Mouse (Mus musculus) midbrain, embryonic 15.5 days (tissue): ENCODE results near the gene Exoc3. TPM values are rescaled to one million over a fixed set of nuclear protein-coding genes. Genes with fewer than 3 reads are reported as not detected.
A peak's percentile ranks its signal among the peaks of the same experiment; 100 is the strongest.

ENCODE experiments used
- ATAC-seq: fragments of 200-750 bp; cut with Nextera tagmentation; replicated peaks from 2 replicates; pipeline ENCODE4 v1.8.0; 2017; ENCODE audit warnings: moderate TSS enrichment
- H3K27ac ChIP-seq: fragments of 300-500 bp; sonication (generic); 2 replicates; pipeline ENCODE4 v1.5.1; 2015; ENCODE audit warnings: mild to moderate bottlenecking, inconsistent platforms
- H3K27me3 ChIP-seq: fragments of 300-500 bp; sonication (generic); replicated peaks from 2 replicates; pipeline ENCODE4 v1.6.1; 2015; ENCODE audit warnings: inconsistent platforms
- H3K36me3 ChIP-seq: fragments of 300-500 bp; sonication (generic); replicated peaks from 2 replicates; pipeline ENCODE4 v1.6.1; 2015; ENCODE audit warnings: inconsistent platforms
- H3K4me1 ChIP-seq: fragments of 300-500 bp; sonication (generic); 2 replicates; pipeline ENCODE4 v1.6.1; 2015; ENCODE audit warnings: inconsistent platforms
- H3K4me2 ChIP-seq: fragments of 300-500 bp; sonication (generic); 2 replicates; pipeline ENCODE4 v1.6.1; 2015; ENCODE audit warnings: inconsistent platforms, mild to moderate bottlenecking, moderate library complexity
- H3K4me3 ChIP-seq: fragments of 300-500 bp; sonication (generic); 2 replicates; pipeline ENCODE4 v1.5.1; 2015; ENCODE audit warnings: mild to moderate bottlenecking, inconsistent platforms
- H3K9ac ChIP-seq: fragments of 300-500 bp; sonication (generic); 2 replicates; pipeline ENCODE4 v1.6.1; 2015; ENCODE audit warnings: mild to moderate bottlenecking, inconsistent platforms
- H3K9me3 ChIP-seq: fragments of 300-500 bp; sonication (generic); 2 replicates; pipeline ENCODE4 v1.6.1; 2016; ENCODE audit warnings: inconsistent platforms
- WGBS: fragments of 180-500 bp; shearing (Covaris S2); methylation state at CpG from one replicate; pipeline ENCODE4 v1.1.7; 2015; ENCODE audit warnings: mixed read lengths; 5-methylcytosine and 5-hydroxymethylcytosine counted together
- polyA plus RNA-seq: library from polyadenylated mRNA; unstranded; fragments of >200 nt; fragmentation: Nextera tagmentation; extraction: Ambion mirVana; gene quantifications from 2 replicates; pipeline ENCODE4 v1.2.1, GENCODE M21; 2015

The Exoc3 gene
- polyA plus RNA-seq, 1 experiment from 2014 or later, result 128 TPM

DNA sequence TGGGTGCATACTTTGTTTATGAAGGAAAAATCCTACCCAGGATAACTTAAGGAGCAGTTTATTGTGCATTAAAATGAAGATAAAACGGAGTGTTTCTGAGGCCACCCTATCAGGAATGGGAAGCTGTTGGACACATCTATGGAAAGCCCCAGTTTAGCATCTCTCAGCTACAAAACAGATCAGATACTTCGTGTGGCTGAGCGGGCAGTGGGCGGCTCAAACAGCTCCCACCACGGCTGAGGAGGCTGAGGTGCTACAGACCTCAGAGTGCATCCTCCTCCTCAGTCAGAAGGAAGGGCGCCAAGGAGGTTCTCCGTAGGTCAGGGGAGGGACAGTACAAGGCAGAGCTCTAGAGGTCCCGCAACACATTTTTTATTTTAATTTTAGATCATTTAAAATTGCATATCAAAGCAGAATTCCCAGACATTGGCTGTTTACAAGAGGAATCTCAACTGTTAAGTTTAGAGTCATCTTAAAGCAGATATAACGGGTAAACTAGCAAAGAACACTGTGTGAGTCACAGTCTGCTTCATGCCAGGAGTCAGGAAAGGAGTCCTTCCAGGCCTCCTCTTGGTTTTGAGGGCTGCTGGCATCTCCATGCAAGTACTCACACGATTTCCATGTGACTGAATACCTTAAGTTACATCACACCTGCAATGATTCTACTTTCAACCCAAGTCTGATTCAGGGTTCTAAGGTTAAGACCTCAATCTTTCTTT, 38.9 kb downstream of the Exoc3 start:
- H3K4me3 ChIP-seq, result no peak overlapping the region
- no peak overlapping the region for H3K27ac ChIP-seq
- ATAC-seq, result no peak
- H3K9me3 ChIP-seq, result no peaks in the 10 kb centered on the region
- H3K36me3 ChIP-seq, result peaks cover 37% of the 10 kb centered on the region
- H3K4me2 ChIP-seq, result no peak overlapping the region
- no peak overlapping the region for H3K9ac ChIP-seq
- peaks cover 10% of the 10 kb centered on the region; the same call in 1 of the 2 replicates for H3K4me1 ChIP-seq
- WGBS, result 87% methylated on average over 10 of the region's 10 CpGs
- no peaks in the 10 kb centered on the region for H3K27me3 ChIP-seq

DNA sequence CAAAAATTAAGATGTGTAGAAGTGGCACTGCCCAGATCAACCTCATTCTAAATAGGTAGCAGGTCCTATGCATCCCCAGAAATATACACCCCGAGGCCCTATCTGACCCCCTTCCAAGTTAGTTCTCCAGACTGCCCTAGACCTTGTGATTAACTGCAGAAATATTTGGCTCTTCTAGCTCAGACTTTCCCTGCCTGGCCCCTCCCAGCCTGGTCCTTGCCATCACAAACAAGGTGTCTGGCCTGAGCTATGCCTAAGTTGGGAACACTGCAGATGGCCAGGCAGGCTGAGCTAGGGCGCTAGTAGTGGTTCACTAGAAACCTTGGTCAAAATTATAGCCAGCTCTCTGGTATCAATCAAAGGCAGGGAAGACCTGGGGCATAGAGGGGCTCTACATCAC, 41.0 kb downstream of the Exoc3 start:
- Histone ChIP-seq H3K4me3 (no peak overlapping the region), H3K4me1 (peaks cover 10% of the 10 kb centered on the region; the same call in 1 of the 2 replicates), H3K27ac (no peak overlapping the region), H3K4me2 (peak overlapping the region; percentile 75; the same call in 1 of the 2 replicates), H3K27me3 (no peaks in the 10 kb centered on the region), H3K36me3 (peaks cover 18% of the 10 kb centered on the region), H3K9ac (no peak overlapping the region), H3K9me3 (no peaks in the 10 kb centered on the region)
- 84% methylated on average over 2 of the region's 2 CpGs for WGBS
- ATAC-seq, result 0 out of 2 replicates have a peak, but pooled peaks have one; percentile 8

DNA sequence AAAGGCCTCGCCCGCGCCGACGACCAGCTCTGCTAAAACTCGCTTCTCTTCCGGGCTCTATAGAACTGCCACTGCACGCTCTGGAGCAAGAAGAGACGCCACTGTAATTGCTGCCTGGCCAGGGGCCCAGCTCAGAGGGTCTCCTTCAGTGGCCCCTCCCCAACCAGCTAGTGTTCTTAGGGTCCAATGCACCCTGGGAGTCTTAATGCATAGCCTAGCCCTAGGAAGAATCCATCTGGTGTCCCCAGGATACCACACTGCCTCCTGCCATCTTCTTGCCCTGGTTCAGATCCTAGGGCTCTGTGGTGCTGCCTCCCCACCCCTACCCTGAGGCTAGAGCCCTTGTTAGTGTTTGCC, 41.5 kb downstream of the Exoc3 start:
- no peak overlapping the region for H3K27ac ChIP-seq
- WGBS, result 16% methylated on average over 9 of the region's 9 CpGs
- H3K4me2 ChIP-seq, result peak overlapping the region; percentile 75
- no peaks in the 10 kb centered on the region for H3K27me3 ChIP-seq
- peaks cover 10% of the 10 kb centered on the region; the same call in 1 of the 2 replicates for H3K4me1 ChIP-seq
- H3K9ac ChIP-seq, result peak overlapping the region; percentile 51
- H3K36me3 ChIP-seq, result peaks cover 16% of the 10 kb centered on the region; the same call in 1 of the 2 replicates
- peak overlapping the region; percentile 46 for H3K4me3 ChIP-seq
- ATAC-seq, result peak; percentile 81
- H3K9me3 ChIP-seq, result no peaks in the 10 kb centered on the region

DNA sequence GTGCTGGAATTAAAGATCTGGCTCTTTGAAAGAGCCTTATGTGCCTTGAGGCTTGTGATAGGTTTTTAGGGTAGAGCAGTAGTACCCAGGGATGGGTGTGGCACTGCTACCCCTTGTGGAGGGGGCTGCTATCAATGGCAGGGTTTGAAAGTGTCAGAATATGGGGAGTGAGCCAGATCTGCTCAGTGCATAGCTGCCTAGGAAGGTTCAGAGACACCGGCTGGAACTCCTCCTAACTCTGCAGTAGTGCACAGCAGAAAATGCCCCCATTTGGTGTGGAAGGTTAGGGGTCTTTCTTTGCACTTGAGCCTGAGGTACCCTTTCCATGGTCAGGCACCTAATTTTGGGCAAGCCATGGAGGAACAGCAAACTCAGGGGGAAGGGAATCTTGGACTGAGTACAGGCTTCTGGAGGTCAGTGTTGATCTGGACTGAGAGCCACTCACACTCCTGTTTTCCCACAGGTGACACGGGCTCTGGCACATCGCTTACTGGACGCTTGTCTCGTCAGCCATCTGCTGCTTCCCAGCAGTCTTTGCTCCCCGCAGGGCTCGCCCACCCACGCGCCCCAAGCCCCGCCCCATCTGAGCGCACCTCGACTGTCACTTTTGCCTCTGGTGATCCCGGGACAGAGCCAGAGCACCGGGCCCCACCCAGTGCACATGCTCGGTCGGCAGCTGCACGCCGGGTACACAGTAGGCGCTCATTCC, 42.0 kb downstream of the Exoc3 start:
- H3K4me3 ChIP-seq, result peak overlapping the region; percentile 46
- no peaks in the 10 kb centered on the region for H3K9me3 ChIP-seq
- H3K4me1 ChIP-seq, result peaks cover 10% of the 10 kb centered on the region; the same call in 1 of the 2 replicates
- no peak overlapping the region for H3K27ac ChIP-seq
- ATAC-seq, result peak; percentile 86
- WGBS, result 6% methylated on average over 19 of the region's 19 CpGs
- H3K9ac ChIP-seq, result peak overlapping the region; percentile 51
- peak overlapping the region; percentile 75 for H3K4me2 ChIP-seq
- no peaks in the 10 kb centered on the region for H3K27me3 ChIP-seq
- H3K36me3 ChIP-seq, result 0 out of 2 replicates have a peak, but pooled peaks cover 11% of the 10 kb centered on the region

DNA sequence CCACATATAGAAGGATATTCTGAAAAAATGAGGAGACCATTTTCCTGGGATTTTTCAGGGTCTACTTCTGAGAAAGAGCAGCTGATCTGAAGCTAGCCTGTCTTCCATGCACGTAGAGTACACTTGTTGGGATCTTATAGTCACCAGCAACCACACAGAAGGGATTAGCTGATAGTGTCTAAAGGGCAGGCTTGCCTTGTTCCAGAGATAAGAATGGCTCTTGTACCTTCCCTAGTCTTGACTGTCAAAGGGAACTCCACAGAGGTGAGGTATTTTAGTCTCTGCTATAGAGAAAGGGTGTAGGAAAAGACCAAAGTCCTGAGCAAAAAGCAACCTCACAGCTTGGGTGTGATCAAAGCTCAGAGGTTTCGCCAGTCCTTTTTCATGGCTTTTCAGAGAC, 61.2 kb downstream of the Exoc3 start:
- no peak overlapping the region for H3K4me3 ChIP-seq
- no peak for ATAC-seq
- H3K4me1 ChIP-seq, result no peaks in the 10 kb centered on the region
- H3K9me3 ChIP-seq, result no peaks in the 10 kb centered on the region
- H3K27me3 ChIP-seq, result no peaks in the 10 kb centered on the region
- H3K27ac ChIP-seq, result no peak overlapping the region
- no peak overlapping the region for H3K4me2 ChIP-seq
- no peak overlapping the region for H3K9ac ChIP-seq
- H3K36me3 ChIP-seq, result no peaks in the 10 kb centered on the region
- 82% methylated on average over 2 of the region's 2 CpGs for whole genome bisulfite sequencing

DNA sequence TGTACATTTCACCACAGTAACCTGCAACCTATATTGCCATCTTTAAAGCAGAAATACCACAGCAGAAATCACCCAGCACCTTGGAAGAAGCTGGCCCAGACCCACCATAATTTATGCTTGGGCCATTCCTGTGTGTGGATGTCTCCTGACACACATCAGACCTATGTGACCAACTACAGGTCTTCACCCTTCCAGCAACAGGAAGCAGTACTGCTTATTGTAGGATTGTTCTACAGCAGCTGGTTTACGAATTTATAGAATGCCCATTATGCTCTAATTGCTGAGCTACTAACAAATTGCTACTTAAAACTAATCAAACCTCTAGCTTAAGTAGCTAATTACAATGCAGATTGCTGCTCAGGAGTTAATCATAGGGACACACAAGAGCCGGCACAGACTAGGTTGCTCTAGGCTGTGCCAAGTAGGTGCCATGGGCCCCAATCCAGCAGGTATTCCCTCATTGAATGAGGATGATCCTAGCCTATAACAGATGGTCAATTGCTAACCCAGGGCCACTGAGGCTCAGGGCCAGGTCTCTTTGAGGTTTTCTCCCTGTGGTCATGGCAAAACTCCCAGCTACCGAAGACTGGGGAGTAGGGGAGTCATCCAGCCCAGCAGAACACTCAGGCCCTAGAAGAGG, 62.4 kb downstream of the Exoc3 start:
- Histone ChIP-seq H3K27ac (no peak overlapping the region), H3K4me2 (no peak overlapping the region), H3K9me3 (no peaks in the 10 kb centered on the region), H3K4me1 (no peaks in the 10 kb centered on the region), H3K9ac (no peak overlapping the region), H3K36me3 (no peaks in the 10 kb centered on the region), H3K4me3 (no peak overlapping the region), H3K27me3 (no peaks in the 10 kb centered on the region)
- WGBS, result 79% methylated on average over 3 of the region's 3 CpGs
- no peak for ATAC-seq

DNA sequence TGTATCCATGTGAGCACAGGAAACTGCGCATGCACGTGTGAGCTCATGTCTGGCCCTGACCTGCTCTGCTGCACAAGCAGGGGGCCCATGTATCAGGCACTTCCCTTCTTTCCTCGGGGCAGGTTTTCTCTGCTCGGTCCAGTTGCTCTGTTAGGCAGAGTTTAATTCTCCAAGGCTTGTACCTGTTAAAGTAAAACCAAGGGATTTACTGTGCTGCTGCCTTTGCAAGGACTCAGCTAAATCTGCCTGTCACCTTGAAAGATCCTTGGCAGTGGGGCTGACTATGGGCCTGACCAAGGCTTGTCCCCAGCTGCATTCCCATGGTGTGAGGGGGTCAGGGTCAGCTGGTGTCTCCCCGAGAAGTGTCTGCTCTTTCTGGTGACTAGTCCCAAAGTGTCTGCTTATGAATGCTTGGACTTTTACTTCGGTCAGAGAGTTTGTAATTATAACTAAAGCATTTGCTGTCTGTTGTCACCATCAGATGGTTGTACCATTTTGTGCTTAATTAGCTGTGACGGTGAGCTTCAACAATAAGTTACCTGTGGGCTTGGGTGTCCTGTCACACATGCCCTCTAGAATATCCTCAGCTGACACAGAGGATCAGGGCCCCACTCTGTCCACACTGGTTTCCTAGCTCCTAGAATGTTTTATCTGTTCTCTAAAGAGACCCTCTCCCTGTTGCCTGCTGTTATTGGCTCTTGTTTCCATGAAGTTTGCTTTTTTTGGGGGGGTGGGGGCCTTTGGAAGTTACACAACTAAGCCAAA, 64.2 kb downstream of the Exoc3 start:
- Histone ChIP-seq H3K9me3 (no peaks in the 10 kb centered on the region), H3K4me1 (no peaks in the 10 kb centered on the region), H3K27ac (no peak overlapping the region), H3K36me3 (no peaks in the 10 kb centered on the region), H3K4me3 (no peak overlapping the region), H3K4me2 (no peak overlapping the region), H3K27me3 (no peaks in the 10 kb centered on the region), H3K9ac (no peak overlapping the region)
- ATAC-seq, result no peak
- WGBS, result 83% methylated on average over 7 of the region's 7 CpGs

DNA sequence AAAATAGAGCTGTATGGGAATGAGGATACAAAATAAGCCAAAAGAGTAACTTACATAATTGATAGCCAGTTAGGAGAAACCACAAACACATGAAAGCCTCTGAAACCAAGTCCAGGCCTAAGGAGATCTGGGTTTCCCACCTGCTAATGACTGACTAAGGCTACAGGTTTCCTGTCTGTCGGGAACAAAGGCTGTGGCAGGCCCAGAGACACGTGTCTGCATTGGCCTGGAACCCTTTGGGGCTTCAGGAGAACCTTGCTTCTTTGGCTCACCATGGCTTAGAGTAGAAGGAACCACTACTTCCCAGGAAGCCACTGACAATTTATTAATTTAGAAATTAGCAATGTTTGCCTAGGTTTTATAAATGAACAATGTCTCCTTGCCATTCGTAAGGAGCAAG, 65.2 kb downstream of the Exoc3 start:
- no peak overlapping the region for H3K4me3 ChIP-seq
- H3K9me3 ChIP-seq, result no peaks in the 10 kb centered on the region
- H3K9ac ChIP-seq, result no peak overlapping the region
- H3K4me1 ChIP-seq, result no peaks in the 10 kb centered on the region
- 78% methylated on average over 3 of the region's 3 CpGs for WGBS
- no peak for ATAC-seq
- H3K36me3 ChIP-seq, result no peaks in the 10 kb centered on the region
- H3K4me2 ChIP-seq, result no peak overlapping the region
- H3K27me3 ChIP-seq, result no peaks in the 10 kb centered on the region
- H3K27ac ChIP-seq, result no peak overlapping the region

DNA sequence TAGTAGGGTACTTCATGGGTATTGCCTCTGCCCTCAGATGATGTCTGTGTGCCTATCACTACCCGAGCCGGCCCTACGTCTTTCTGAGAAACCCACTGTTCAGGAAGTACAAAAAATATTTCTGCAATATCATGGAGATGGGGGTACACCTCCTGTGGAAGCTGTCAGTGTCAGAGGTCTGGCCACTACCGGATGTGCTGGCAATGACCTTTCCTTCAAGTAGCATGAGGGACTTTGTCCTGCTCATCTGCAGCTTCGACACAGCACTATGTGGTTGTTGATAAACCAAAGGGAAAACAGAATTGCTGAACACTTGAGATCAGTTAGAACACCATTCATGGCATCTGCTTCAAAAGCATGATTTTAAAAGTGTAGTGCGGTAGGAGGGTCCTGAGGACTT, 67.7 kb downstream of the Exoc3 start:
- no peaks in the 10 kb centered on the region for H3K9me3 ChIP-seq
- 94% methylated on average over 6 of the region's 6 CpGs for WGBS
- H3K36me3 ChIP-seq, result no peaks in the 10 kb centered on the region
- H3K27ac ChIP-seq, result no peak overlapping the region
- no peak overlapping the region for H3K4me3 ChIP-seq
- no peak for ATAC-seq
- no peak overlapping the region for H3K9ac ChIP-seq
- no peaks in the 10 kb centered on the region for H3K4me1 ChIP-seq
- H3K27me3 ChIP-seq, result no peaks in the 10 kb centered on the region
- no peak overlapping the region for H3K4me2 ChIP-seq

DNA sequence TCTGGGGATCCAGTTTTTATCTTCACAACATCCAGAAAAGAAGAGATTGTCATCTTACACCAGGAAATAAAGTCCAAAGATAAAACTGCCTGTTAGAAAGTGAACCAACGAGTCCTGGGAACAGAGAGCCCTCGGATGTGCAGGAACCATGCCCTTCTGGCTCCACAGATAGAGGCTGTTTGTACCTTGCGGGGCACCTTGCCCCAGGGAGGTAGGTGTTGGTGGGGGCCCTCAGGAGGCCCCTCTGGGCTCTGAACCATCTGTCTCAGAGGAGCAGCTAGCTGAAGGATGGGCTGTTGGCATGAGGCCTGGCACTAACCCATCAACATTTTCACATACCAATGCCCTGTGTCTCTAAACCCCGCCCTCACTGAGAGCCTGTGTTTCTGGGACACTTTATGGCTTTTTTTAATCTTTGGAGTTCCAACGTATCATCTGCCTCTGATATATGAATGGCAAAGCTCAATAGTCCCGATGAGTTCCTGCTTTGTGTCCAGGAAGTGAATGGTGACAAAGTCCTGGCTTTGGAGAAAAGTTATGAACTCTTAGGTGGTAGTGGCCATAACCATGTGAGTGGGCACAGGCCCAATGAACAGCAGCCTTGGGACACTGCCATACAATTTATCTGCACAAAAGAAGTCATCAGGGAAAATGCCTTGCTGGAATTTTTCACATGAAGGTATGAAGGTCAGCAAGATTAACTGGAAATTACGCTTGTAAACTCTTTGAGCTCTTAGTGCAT, 69.5 kb downstream of the Exoc3 start:
- no peak overlapping the region for H3K4me2 ChIP-seq
- no peaks in the 10 kb centered on the region for H3K27me3 ChIP-seq
- H3K36me3 ChIP-seq, result no peaks in the 10 kb centered on the region
- H3K4me3 ChIP-seq, result no peak overlapping the region
- no peak overlapping the region for H3K9ac ChIP-seq
- H3K27ac ChIP-seq, result no peak overlapping the region
- H3K4me1 ChIP-seq, result no peaks in the 10 kb centered on the region
- no peaks in the 10 kb centered on the region for H3K9me3 ChIP-seq
- no peak for ATAC-seq
- 88% methylated on average over 7 of the region's 7 CpGs for whole genome bisulfite sequencing

DNA sequence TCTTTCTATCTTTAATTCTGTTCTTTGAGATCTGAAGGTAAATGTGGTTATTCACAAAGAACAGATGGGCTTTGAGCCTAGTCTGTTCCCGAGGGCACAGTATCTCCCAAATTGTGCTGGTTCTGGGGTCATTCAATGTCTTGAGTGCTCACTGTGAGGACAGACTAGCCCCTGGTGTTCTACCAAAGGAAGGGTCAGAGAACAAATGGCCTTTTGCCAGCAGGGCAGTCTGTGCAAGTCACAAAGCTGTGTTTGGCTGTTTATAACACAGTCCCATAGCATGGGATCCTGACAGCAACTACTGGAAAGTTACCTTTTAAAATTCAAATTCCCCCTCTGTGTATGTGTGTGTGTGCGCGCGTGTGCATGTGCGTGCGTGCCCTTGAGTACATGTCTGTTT, 78.6 kb downstream of the Exoc3 start:
- no peak for ATAC-seq
- Histone ChIP-seq H3K27ac (no peak overlapping the region), H3K9ac (no peak overlapping the region), H3K4me2 (no peak overlapping the region), H3K9me3 (no peaks in the 10 kb centered on the region), H3K4me3 (no peak overlapping the region), H3K36me3 (no peaks in the 10 kb centered on the region), H3K4me1 (no peaks in the 10 kb centered on the region), H3K27me3 (no peaks in the 10 kb centered on the region)
- 89% methylated on average over 6 of the region's 6 CpGs for WGBS
